Mouse (Mus musculus): ENCODE measurements around the gene Adamtsl3.

Gene Adamtsl3

GRCm38 (mm10) chr7:82424281-82424680, 88.8 kb downstream of the Adamtsl3 start:
- DNase-seq, result no peak

- no peak for DNase-seq
Observed at GRCm38 (mm10) chr7:82425374-82425773, 89.9 kb downstream of the Adamtsl3 start.

GRCm38 (mm10) chr7:82429447-82429846, 94.0 kb downstream of the Adamtsl3 start:
- DNase-seq, result no peak

GRCm38 (mm10) chr7:82431572-82431971, 96.1 kb downstream of the Adamtsl3 start:
- no peak for DNase-seq

GRCm38 (mm10) chr7:82433226-82433625, 97.7 kb downstream of the Adamtsl3 start:
- DNase-seq, result no peak

- DNase-seq, result no peak
Observed at GRCm38 (mm10) chr7:82458376-82458775, 122.9 kb downstream of the Adamtsl3 start.

- no peak for DNase-seq
Observed at GRCm38 (mm10) chr7:82462921-82463523, 127.5 kb downstream of the Adamtsl3 start.

GRCm38 (mm10) chr7:82464364-82464763, 128.9 kb downstream of the Adamtsl3 start:
- DNase-seq, result no peak

- no peak for DNase-seq
Observed at GRCm38 (mm10) chr7:82465437-82465836, 129.9 kb downstream of the Adamtsl3 start.

- DNase-seq, result no peak
Observed at GRCm38 (mm10) chr7:82476441-82477221, 141.1 kb downstream of the Adamtsl3 start.

- no peak for DNase-seq
Observed at GRCm38 (mm10) chr7:82478461-82478860, 143.0 kb downstream of the Adamtsl3 start.

GRCm38 (mm10) chr7:82478861-82479755, 143.6 kb downstream of the Adamtsl3 start:
- DNase-seq, result no peak

- no peak for DNase-seq
Observed at GRCm38 (mm10) chr7:82483426-82483825, 147.9 kb downstream of the Adamtsl3 start.

- no peak for DNase-seq
Observed at GRCm38 (mm10) chr7:82484834-82485233, 149.3 kb downstream of the Adamtsl3 start.

- DNase-seq, result no peak
Observed at GRCm38 (mm10) chr7:82485344-82485954, 150.0 kb downstream of the Adamtsl3 start.

- no peak for DNase-seq
Observed at GRCm38 (mm10) chr7:82491018-82491417, 155.5 kb downstream of the Adamtsl3 start.

GRCm38 (mm10) chr7:82492881-82493280, 157.4 kb downstream of the Adamtsl3 start:
- no peak for DNase-seq

GRCm38 (mm10) chr7:82494220-82494619, 158.7 kb downstream of the Adamtsl3 start:
- no peak for DNase-seq

GRCm38 (mm10) chr7:82497064-82497463, 161.6 kb downstream of the Adamtsl3 start:
- DNase-seq, result no peak

- DNase-seq, result no peak
Observed at GRCm38 (mm10) chr7:82501306-82501705, 165.8 kb downstream of the Adamtsl3 start.

GRCm38 (mm10) chr7:82502511-82502910, 167.0 kb downstream of the Adamtsl3 start:
- DNase-seq, result no peak

GRCm38 (mm10) chr7:82504101-82504500, 168.6 kb downstream of the Adamtsl3 start:
- DNase-seq, result peak in 1 of 2 experiments; percentile 9

- no peak for DNase-seq
Observed at GRCm38 (mm10) chr7:82530583-82530982, 195.1 kb downstream of the Adamtsl3 start.

All from spleen, adult 18-20 months (tissue).